Mouse (Mus musculus) hindbrain, postnatal 0 days (tissue): ENCODE data around the gene Clec11a. TPM values are rescaled to one million over a fixed set of nuclear protein-coding genes. Genes with fewer than 3 reads are reported as not detected.

Experiments used
- ATAC-seq: fragments of 200-750 bp; cut with Nextera tagmentation; 2 replicates; pipeline ENCODE4 v1.8.0; 2017; ENCODE audit warnings: mild to moderate bottlenecking, moderate TSS enrichment, moderate library complexity
- DNase-seq: peaks from one replicate; pipeline ENCODE4 v3.0.0-alpha.2; 2015; ENCODE audit warnings: low spot score
- H3K27ac ChIP-seq: fragments of 300-500 bp; sonication (generic); 2 replicates; pipeline ENCODE4 v1.5.1; 2014; ENCODE audit warnings: mild to moderate bottlenecking
- H3K27me3 ChIP-seq: fragments of 300-500 bp; sonication (generic); 2 replicates; pipeline ENCODE4 v1.6.1; 2014; ENCODE audit warnings: low read length, mixed read lengths; ENCODE audit not compliant: insufficient read depth
- H3K36me3 ChIP-seq: fragments of 300-500 bp; sonication (generic); 2 replicates; pipeline ENCODE4 v1.6.1; 2014; ENCODE audit warnings: low read length, mixed read lengths; ENCODE audit not compliant: insufficient read depth
- H3K4me1 ChIP-seq: fragments of 300-500 bp; sonication (generic); 2 replicates; pipeline ENCODE4 v1.6.1; 2014; ENCODE audit warnings: antibody characterized with exemption, low read length, mixed read lengths; ENCODE audit not compliant: insufficient read depth
- H3K4me2 ChIP-seq: fragments of 300-500 bp; sonication (generic); 2 replicates; pipeline ENCODE4 v1.6.1; 2014; ENCODE audit warnings: low read depth, mild to moderate bottlenecking, low read length, moderate library complexity, mixed read lengths
- H3K4me3 ChIP-seq: fragments of 300-500 bp; sonication (generic); 2 replicates; pipeline ENCODE4 v1.5.1; 2014; ENCODE audit warnings: low read length
- H3K9ac ChIP-seq: fragments of 300-500 bp; sonication (generic); replicated peaks from 2 replicates; pipeline ENCODE4 v1.6.1; 2014; ENCODE audit warnings: mild to moderate bottlenecking, low read length, moderate library complexity, mixed read lengths
- H3K9me3 ChIP-seq: fragments of 300-500 bp; sonication (generic); 2 replicates; pipeline ENCODE4 v1.6.1; 2016; ENCODE audit warnings: low read length, mixed read lengths
- CTCF ChIP-seq: IDR thresholded peaks from 2 replicates; pipeline ENCODE4 v1.5.1; 2016; ENCODE audit warnings: antibody characterized with exemption, control low read depth, low read depth
- WGBS: fragments of 180-500 bp; shearing (Covaris S2); extraction: QIAGEN DNeasy Blood & Tissue Kit; methylation state at CpG from one replicate; pipeline ENCODE4 v1.1.7; 2014; 5-methylcytosine and 5-hydroxymethylcytosine counted together
- polyA plus RNA-seq: library from polyadenylated mRNA; unstranded; fragments of >200 nt; fragmentation: Nextera tagmentation; extraction: Ambion mirVana; gene quantifications from 2 replicates; pipeline ENCODE4 v1.2.1, GENCODE M21; 2015
- total RNA-seq: library from RNA; depleted of rRNA; stranded (reverse); fragments of >200 nt; gene quantifications from 2 replicates; pipeline ENCODE4 v1.2.3, GENCODE M21; 2014

Gene Clec11a
- total and polyA plus RNA-seq, 2 experiments from 2014 or later: 4.5 to 5.9 TPM

DNA sequence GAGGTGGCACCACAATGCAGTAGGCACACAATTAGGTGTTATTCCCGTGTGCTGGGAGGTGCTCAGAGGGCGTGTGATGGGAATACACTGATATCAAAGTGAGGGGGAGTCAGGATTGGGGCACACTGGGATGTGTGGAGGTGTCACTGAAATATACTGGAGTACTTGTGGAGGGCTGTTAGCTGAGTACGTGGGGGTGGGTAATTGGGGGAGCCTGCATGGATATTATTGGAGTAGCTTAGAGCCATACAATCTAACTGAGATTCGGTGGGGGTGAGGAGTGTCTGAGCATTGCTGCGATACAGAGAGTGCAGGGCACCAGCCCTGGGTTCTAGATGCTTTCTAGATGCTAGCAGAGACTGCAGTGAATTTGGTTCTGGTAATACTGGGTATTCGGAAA is 33.5 kb upstream of the Clec11a start:
- no peak overlapping the region for H3K4me2 ChIP-seq
- TF ChIP-seq CTCF: no peak
- WGBS: 72% methylated on average over 6 of the region's 6 CpGs
- no peak overlapping the region for H3K4me3 ChIP-seq
- DNase-seq: no peak
- H3K9ac ChIP-seq: no peak overlapping the region
- H3K9me3 ChIP-seq: no peaks in the 10 kb centered on the region
- H3K27me3 ChIP-seq: no peaks in the 10 kb centered on the region
- peaks cover 5% of the 10 kb centered on the region; the same call in 1 of the 2 replicates for H3K36me3 ChIP-seq
- no peak for ATAC-seq
- H3K4me1 ChIP-seq: no peaks in the 10 kb centered on the region
- no peak overlapping the region for H3K27ac ChIP-seq

DNA sequence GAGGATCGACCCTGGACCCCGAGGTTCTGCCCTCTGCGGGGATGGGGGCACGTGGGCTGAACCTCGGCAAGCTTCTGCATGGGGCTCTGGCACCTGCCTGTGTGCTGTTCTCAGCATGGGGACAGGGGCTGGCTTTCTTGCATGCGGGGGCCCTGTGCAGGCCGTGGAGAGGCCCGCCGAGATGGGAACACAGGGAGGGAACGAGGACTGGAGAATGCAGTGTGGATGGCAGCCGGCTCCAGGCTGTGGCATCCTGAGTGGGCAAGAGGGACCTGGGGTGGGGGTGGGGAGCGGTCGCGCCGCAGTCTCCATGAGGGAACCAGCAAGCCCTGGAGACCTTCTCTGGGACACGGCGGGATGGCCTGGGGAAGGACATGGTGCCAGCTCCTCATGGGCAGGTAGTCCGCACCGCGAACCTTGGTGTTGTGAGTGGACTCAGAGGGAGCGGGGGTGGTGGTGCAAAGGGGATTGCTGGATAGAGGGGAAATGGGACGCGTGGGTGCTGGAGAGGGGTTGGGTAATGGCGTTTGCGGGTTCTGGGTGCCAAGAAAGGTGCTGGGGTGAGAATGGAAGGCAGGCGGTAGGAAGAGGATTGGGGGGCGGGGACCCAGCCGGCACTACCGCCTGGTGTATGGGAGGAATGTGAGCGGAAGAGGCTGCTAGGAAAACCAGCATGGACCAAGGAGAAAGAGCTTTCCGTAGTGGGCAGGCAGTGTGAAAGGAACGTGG is 30.6 kb upstream of the Clec11a start:
- Histone ChIP-seq H3K4me3 (peak overlapping the region; percentile 64), H3K9ac (peak overlapping the region; percentile 94), H3K27me3 (no peaks in the 10 kb centered on the region), H3K4me1 (no peaks in the 10 kb centered on the region), H3K36me3 (peaks cover 3% of the 10 kb centered on the region; the same call in 1 of the 2 replicates), H3K27ac (peak overlapping the region; percentile 93), H3K9me3 (no peaks in the 10 kb centered on the region), H3K4me2 (peak overlapping the region; percentile 78)
- ATAC-seq (no peak; the same call in 1 of the 2 replicates), DNase-seq (no peak)
- no peak for TF ChIP-seq CTCF
- 2% methylated on average over 31 of the region's 32 CpGs for WGBS

DNA sequence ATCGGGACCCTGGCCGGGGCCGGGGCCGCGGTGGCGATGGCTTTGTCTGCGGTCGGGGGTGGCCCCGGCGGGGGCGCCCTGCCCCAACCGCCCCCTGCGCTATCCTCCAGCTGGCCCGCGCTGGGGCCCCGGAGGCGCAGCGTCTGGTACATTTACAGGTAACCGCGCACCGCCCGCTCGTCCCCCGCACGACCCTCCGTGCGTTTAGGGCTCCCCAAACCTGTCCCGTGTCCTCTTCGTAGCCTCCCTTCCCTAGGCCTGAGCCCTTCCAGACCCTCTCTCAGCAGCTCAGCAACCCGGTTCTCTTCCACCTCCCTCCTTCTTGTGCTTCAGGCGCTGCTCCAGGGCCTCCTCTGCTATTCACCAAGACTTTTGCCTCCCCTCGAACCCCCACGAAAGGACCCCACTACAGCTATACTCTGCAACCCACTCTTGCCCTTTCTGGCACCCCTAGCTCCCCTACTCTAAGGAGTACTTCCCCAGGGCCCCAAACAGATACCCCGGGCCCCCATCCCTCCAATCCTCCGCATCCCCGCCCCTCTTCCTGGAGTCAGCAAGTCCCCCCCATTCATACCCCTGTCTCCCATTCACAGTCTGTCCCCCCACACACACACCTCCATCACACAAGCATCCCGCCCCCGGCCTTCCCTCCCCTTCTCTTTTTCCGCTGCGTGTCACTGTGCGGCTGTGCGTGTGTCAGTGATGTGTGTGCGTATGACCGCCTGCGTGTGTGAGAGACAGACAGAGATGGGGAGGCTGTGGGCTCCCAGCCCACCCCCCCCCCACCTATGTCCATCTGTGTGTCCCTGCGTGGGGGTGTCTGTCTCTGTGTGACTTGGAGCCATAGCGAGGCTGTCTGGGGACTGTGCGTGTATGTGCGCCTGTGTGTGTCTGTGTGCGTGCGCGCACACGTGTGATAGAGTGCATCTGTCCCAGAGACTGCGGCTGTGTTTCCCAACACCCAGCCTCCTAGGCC is 29.6 kb upstream of the Clec11a start:
- peak; percentile 83 for DNase-seq
- H3K9me3 ChIP-seq: no peaks in the 10 kb centered on the region
- peak overlapping the region; percentile 78 for H3K4me2 ChIP-seq
- ATAC-seq: peak; percentile 83
- peak overlapping the region; percentile 64 for H3K4me3 ChIP-seq
- TF ChIP-seq CTCF: no peak
- 2% methylated on average over 38 of the region's 54 CpGs for WGBS
- no peaks in the 10 kb centered on the region for H3K27me3 ChIP-seq
- peaks cover 3% of the 10 kb centered on the region; the same call in 1 of the 2 replicates for H3K36me3 ChIP-seq
- H3K27ac ChIP-seq: peak overlapping the region; percentile 93
- H3K9ac ChIP-seq: peak overlapping the region; percentile 94
- H3K4me1 ChIP-seq: no peaks in the 10 kb centered on the region

DNA sequence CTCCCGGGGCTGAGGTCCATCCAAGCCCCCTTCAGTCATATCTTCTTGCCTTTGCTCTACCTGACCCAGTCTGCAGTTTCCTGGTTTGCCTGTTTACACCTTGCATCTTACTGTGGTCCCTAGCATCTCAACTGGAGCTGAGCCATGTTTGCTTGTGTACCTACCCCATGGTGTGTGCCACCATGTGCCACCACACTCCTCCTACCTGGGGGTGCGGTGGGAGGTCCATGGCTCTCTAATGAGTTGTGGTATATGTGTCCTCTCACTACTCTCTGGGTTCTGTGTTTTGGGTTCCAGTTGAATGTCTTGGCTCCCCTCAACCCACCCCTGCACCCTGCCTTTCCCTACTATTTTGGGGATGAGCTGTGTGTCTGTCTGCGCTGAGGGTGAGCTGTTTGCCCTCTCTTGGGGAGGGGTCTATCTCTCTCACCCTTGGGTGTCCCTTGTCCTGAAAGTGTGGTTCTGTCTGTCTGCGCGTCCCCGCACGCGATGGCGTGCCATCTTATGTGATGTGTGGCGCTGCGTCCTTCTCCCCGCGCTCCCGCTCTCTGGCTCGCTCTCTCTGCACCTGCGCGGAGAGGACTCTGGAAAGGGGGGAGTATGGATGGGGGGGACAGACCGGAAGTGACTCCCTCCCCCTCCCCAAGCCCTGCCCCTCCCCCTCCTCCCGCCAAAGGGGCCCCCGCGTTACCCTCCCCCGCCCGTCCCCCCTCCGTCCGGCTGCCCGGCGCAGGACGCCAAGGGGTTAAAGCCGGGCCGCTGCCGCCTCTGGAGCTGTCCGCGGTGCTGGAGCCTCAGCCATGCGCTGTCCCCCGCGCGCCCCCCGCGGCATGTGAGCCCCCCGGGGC is 28.6 kb upstream of the Clec11a start:
- peak; percentile 80 for ATAC-seq
- Histone ChIP-seq H3K9ac (peak overlapping the region; percentile 94), H3K4me2 (peak overlapping the region; percentile 78), H3K27ac (peak overlapping the region; percentile 93), H3K9me3 (no peaks in the 10 kb centered on the region), H3K36me3 (peaks cover 3% of the 10 kb centered on the region; the same call in 1 of the 2 replicates), H3K4me3 (peak overlapping the region; percentile 64), H3K27me3 (no peaks in the 10 kb centered on the region), H3K4me1 (no peaks in the 10 kb centered on the region)
- DNase-seq: peak; percentile 86
- 5% methylated on average over 25 of the region's 40 CpGs for WGBS
- no peak for TF ChIP-seq CTCF

DNA sequence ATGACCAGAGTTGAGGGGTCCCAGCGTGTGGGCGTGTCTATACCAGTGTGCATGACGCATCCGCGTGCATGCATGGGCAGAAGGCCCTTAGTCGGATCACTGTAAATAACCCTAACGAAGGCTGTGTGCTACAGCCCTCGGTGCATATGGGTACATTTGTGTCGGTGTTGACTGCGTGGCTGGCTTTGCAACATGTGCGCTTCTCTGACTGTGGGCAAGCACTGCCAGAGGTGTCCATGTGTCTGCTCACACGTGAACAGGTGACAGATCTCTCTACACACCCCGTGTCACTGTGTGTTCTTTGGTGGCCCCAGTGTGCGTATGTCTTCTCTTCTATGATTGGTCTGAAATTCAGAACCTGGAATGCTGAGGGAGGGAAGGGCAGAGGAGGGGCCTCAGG is 27.4 kb upstream of the Clec11a start:
- no peak overlapping the region for H3K4me3 ChIP-seq
- DNase-seq (no peak), ATAC-seq (no peak)
- TF ChIP-seq CTCF: no peak
- no peak overlapping the region for H3K27ac ChIP-seq
- H3K4me1 ChIP-seq: no peaks in the 10 kb centered on the region
- H3K4me2 ChIP-seq: no peak overlapping the region
- no peak overlapping the region for H3K9ac ChIP-seq
- H3K27me3 ChIP-seq: no peaks in the 10 kb centered on the region
- 77% methylated on average over 14 of the region's 14 CpGs for WGBS
- peaks cover 7% of the 10 kb centered on the region; the same call in 1 of the 2 replicates for H3K36me3 ChIP-seq
- H3K9me3 ChIP-seq: no peaks in the 10 kb centered on the region

DNA sequence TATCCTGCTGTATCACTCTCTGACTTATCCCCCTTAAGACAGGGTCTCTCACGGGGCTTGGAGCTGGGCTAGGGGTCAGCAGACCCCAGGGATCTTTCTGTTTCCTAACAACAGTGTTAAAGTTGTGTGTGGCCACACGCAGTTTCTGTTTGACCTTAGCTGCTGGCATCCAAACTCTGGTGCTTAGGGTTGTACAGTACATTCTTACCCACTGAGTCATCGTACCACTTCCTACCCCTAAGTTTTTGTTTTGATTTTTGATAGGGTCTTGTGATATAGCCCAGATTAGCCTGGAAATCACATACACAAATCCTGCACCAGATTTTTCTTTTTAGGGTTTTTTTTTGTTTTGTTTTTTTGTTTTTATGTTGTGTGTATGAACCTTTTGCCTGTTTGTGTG is 25.6 kb upstream of the Clec11a start:
- no peak for TF ChIP-seq CTCF
- no peaks in the 10 kb centered on the region for H3K4me1 ChIP-seq
- H3K36me3 ChIP-seq: peaks cover 9% of the 10 kb centered on the region; the same call in 1 of the 2 replicates
- 61% methylated on average over 3 of the region's 3 CpGs for WGBS
- no peak overlapping the region for H3K27ac ChIP-seq
- no peak for DNase-seq
- H3K4me3 ChIP-seq: no peak overlapping the region
- H3K4me2 ChIP-seq: no peak overlapping the region
- ATAC-seq: no peak
- no peak overlapping the region for H3K9ac ChIP-seq
- H3K27me3 ChIP-seq: no peaks in the 10 kb centered on the region
- no peaks in the 10 kb centered on the region for H3K9me3 ChIP-seq
